Mouse (Mus musculus) cerebellum, postnatal 25 days (tissue): ENCODE data around the gene Otop1.

Source experiments
- DNase-seq, 2 experiments: peaks; one replicate each; pipeline ENCODE4 v3.0.0; 2021; ENCODE audit warnings: mixed read lengths in 2 of 2

The Otop1 gene

DNA sequence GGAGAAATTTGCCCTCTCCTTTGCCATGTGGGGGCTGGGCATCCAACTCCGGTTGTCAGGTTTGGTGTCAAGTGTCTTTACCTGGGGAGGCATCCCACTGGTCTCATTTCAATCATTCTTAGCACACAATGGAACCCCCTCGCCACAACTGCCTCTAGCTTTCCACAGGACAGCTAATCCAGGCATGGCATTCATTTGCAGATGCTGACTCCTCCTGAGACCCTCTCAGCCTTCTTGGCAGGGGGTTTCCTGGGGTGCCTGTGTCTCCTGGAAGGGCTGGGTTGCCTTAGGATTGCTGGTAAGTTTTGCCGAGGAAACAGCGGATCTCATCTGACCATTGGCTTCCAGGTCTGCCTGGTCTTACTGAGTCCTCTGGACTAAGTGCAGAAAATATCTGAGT is at the start of gene Otop1:
Otop1 (plus strand) TSS at position 202 of the 400 bp plus-strand sequence.
- no peak for DNase-seq

DNA sequence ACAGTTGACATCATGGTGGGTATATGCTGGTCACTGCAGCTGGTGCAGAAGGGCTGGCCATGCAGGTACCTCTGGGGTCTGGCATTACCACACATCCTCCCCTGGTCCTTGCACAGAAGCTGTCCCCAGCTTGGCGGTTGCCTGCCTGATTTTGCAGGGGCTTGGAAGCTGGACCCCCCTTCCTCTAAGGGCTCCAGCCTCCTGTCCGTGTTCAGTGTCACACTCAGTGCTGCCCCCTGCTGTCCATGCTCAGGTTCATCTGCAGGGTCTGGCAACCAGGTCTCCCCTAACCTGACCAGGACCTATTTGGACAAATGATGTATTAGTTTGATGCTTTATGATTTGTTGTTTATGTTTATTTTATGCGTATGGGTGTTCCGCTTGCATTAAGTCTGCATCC is 40.4 kb upstream of the Otop1 start:
- DNase-seq, result peak; percentile 55 to 68

DNA sequence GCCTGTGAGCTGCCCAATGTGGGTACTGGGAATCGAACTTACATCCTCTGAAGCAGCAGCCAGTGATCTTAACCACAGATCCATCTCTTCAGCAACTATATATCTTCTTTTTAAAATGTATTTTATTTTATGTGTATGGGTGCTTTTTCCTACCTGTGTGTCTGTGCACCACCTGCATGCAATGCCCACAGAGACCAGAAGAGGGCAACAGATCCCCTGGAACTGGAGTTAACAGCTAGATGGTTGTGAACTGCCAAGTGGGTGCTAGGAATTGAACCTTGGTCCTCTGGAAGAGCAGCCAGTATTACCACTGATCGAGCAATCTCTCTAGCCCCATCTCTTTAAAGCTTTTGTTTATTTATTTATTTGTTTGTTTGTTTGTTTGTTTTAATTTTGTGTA is 39.1 kb upstream of the Otop1 start:
- DNase-seq, result no peak

DNA sequence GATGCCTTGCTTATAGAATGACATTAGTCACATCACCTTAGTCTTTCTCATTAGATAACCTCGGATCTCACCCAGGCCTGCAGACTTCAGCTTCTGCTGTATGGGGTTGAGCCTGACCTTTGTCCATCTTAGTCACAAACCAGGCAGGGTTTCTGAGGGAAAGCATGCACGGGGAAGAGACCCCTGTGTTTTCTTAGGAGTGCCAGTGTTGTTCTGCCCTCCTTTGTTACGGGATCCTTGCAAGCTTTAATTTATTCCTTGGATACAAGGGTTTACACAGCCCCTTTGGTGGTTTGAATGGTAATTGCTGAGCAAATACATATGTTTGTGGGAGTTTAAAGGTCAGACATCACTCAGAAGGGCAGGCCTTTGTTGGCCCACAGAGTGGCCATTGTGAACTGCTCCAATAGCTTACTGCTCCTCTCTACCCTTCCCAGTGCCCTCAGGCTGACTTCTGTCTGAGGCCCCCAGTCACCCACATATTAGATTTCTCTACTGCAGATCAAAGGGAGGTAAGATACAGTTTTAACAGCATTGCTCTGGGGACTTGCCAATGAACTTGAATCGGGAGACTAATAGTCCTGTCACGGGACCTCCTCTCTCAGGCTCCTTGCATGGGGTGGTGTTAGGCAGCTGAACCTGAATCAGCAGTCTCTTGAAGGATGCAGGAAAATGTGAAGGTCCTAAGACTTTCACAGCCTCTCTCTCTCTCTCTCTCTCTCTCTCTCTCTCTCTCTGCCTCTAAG is 34.9 kb upstream of the Otop1 start:
- DNase-seq, result no peak

DNA sequence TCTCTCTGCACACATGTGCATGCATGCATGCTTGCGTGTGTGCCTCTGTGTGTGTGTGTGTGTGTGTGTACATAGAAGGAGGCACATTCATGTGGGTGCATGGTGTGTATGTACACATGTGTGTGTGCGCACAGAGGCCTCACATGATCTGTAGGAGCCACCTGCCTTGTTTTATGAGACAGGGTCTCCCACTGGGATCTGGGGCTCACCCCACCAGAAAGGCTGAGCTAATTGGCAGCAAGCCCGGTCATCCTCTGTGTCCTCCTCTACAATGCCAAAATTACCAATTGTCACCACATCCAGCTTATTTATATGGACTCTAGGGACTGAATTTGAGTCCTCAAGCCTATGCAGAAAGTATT is 34.3 kb upstream of the Otop1 start:
- peak in 1 of 2 experiments; percentile 46 for DNase-seq

DNA sequence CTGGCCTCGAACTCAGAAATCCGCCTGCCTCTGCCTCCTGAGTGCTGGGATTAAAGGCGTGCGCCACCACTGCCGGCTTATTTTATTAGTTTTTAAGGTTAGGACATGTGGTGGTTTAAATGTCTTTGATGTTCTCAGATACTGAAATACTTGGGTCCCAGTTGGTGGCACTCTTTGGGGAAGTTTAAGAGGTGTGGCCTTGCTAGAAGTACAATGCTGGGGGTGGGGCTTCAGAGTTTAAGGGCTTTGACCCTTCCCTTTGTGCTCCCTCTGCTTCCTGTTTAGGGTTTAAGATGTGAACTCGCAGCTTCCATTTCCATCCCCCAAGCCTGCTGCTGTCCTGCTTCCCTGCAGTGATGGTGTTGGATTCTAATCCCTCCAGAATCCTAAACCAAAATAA is 33.8 kb upstream of the Otop1 start:
- no peak for DNase-seq

DNA sequence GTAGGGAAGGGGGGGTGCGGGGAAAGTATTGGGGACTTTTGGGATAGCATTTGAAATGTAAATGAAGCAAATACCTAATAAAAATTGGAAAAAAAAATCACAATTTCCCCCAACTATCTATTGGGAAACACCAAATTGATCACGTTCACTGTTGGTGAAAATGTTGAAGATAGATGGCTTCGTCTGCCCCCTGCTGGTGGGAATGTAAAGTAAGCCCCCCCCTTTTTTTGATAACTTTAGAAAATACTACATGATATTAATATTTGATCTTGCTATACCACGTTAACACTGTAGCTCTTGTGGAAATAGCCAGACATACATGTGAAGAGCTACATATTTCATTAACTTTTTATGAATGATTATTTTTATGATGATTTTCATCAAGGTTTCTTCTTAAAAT is 20.6 kb upstream of the Otop1 start:
- DNase-seq, result no peak

DNA sequence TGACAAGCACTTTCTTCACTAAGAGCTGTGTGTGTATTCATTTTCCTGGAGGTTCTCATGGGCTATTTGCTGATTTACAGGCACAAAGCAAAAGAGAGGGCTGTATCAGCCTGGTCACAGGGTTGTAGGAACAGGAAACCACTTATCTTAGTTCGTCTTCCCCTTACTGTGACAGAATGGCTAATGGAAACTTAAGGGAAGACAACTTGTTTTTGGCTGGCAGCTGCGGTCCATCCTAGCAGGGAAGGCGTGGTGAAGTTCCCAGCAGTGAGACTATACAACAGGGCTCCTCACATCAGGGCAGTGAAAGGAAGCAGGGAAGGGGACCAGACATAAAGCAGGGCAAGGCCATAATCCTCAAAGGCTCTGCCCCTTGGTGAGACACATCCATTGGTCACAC is 20.1 kb upstream of the Otop1 start:
- no peak for DNase-seq

DNA sequence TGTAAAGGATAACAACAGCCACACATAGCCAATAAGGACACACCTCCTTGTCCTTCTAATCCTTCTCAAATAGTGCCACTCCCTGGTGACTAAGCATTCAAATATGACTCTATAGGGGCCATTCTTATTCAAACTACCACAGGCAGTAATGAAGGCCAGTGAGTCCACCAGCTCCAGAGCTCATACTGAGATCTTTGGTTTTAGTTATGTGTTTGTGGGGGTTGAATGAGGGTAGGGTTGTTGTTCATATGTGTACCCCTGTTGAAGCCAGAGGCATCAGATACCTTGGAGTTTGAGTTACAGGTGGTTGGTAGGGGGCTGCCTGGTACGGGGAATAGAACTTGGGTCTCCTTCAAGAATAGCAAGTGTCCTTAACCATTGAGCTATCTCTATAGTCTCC is 19.2 kb upstream of the Otop1 start:
- no peak for DNase-seq

DNA sequence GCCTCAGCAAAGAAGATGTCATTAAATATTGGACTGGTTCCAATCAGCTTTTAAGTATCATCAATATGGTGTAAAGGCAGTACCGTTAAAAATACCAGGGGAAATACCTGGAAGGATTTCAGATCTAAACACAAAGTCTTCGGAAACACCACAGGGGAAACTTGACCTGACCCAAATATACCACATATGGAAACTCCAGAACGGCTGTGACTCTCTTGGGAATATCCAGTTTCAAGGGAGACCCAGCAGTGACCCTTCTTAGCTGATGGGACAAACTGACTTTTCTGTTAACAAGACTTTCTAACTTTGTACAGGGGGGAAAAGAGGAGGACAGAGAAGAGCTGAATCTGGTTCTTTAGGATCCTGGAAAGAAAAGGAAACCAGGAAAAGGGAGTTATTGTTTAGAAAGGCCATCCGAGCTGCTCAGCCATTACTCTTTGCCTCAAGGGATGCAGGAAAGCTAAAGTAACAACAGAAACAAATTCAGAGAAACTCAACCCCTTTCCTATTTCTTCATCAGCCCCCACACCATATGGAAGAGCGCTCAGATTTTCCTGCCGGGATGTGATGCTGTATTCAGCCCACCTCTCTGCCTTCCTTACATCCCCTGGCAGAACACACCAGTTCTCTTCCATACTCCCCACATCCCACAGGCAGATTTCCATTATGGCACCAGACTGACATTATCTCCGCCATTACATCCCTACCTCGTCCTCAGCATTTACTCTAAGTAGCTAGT is 17.6 kb upstream of the Otop1 start:
- DNase-seq, result no peak

DNA sequence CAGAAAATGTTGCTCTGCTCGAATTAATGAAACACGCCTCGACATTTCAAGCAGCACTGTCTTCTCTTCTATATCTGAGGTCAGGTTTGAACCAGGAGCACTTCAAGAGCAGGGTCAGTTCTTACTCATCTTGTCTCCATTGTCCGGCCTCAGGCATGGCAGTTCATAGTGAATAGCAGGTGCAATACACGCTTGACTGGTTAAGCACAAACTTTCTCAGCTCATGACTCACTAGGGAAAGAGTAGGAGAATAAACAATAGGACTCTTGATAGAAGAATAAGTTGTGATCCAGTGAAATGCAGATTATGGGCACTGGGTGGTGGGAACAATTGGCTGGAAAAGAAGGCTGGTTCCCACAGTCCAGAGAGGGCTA is 17.0 kb upstream of the Otop1 start:
- DNase-seq, result no peak

DNA sequence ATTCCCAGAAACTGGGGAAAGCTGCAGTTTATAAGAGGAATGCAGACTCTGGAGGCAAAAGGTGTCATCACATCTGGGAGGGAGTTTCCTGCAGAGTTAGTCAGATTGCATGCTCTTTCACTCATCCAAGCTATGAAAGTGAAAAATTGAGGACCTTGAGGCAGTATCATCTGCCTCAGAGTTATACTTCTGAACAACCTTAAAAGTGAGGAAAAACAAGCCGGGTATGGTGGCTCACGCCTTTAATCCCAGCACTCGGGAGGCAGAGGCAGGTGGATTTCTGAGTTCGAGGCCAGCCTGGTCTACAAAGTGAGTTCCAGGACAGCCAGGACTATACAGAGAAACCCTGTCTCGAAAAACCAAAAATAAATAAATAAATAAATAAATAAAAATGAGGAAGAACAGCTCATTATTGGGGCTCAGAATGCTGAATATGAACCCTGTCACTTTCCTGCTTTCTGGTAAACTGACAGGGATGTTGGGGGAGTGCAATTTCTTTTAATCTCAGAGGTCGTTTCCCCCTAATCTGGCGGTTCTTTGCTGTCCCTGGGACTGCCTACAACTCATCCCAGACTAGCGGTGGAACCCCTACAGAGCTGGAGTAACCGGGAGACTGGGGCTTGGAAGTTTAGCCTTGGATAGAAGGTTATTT is 16.2 kb upstream of the Otop1 start:
- DNase-seq, result no peak

DNA sequence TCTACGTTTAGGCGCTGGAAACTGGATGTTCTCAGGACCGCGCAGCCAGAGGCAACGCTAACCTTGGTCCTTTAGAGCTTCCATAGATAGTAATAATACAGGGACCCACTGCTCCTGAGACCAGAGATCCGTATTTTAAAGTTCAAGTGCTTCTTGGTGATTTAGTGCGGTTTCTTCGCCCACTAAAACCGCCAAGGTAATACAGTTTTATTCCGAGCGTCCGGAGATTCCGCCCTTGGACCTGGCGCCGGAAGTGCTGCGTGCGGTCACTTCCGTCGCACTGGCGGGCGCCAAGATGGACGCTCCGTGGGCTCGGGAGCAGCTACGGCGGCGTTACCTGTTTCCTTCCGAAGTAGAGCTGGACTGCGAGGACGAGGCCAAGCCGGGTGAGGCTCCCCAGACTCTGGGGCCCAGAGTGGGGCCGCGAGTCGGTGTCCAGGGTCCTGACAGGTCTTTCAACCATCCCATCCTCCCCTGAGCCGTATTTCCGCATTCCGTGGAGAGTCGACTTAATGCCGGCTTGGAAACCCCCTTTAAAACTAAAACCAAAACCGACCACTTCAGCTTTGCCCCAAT is 15.6 kb upstream of the Otop1 start, which contains the start of gene Tmem128:
Tmem128 (plus strand) TSS at position 79 of the 576 bp plus-strand sequence.
- peak; percentile 82 to 85 for DNase-seq

DNA sequence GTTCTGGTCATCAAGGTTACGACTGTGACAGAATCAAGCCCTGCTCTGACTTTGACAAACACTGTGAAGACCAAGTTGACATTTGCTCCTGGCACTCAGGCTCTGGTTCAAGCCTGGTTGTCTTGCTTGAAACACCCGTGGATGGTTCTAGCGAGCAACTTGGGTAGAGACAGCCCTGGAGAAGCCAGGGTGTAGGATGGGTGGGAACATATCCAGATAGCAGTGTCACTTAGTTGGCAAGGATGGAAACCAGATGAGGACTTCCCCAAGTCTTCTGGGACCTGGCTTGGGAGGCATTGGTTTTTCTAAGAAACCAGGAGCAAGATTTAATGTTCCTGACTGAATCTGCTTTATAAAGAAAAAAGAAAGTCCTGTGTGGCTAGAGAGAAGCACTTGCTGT is 4.8 kb upstream of the Otop1 start:
- DNase-seq, result no peak

DNA sequence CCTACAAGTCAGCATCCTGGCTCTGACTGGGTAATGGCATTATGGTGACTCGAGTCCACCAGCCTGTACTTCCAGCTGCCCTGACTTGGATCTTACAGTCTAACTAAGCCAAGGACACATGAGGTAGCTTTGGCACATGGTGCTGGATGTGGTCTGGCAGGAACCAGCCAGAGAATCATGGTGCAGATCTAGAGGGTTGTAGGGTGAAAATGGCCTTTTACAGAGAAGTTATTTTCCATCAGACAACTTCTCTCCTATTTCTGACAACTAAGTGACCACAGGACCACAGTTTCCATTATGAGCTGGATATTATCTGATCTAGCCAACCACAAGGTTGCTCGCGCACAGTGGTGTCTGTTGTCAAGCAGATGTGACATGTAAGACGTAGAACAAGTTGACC is 1.9 kb upstream of the Otop1 start:
- DNase-seq, result no peak

DNA sequence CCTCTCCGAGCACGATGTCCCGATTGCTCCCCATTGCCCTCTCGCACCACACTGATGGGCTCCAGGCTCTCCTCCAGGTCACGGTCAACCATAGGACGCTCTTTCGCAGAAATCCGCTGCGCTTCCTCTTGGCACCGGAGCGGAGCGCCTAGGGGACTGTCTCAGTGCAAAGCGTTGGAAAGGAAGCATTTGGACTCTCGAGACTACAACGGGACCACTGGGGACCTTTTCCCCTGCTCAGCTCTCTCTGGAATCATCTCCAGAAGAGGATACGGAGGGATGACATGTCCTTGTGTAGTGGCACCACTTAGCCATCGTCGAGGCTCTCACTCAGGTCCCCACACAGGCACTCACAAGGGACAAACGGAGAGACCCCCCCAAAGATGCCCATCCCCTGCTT is 679 bp downstream of the Otop1 start:
- DNase-seq, result no peak

DNA sequence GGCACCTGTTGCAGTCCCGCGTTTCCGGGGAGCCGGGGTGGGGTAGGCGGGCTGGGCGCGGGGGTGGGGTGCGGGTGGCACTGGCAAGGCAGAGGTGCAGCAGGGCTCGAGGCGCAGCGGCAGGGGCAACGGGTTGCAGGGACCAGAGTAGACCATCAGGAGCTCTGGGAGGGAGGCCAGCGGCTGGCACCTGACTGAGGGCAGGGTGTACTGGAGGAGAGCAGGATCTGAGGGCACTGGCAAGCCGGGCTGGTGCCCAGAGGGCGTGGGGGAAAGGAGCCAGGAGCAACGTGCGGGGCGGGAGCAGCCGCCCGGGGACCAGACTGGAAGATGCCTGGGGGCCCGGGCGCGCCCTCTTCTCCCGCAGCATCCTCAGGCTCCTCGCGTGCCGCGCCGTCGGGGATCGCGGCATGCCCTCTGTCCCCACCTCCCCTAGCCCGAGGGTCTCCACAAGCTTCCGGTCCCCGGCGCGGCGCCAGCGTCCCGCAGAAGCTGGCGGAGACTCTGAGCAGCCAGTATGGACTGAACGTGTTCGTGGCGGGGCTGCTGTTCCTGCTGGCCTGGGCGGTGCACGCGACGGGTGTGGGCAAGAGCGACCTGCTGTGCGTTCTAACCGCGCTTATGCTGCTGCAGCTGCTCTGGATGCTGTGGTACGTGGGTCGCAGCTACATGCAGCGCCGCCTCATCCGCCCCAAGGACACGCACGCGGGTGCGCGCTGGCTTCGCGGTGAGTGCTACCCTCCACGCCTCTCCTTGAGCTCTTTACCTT is 1.5 kb downstream of the Otop1 start:
- DNase-seq, result no peak

DNA sequence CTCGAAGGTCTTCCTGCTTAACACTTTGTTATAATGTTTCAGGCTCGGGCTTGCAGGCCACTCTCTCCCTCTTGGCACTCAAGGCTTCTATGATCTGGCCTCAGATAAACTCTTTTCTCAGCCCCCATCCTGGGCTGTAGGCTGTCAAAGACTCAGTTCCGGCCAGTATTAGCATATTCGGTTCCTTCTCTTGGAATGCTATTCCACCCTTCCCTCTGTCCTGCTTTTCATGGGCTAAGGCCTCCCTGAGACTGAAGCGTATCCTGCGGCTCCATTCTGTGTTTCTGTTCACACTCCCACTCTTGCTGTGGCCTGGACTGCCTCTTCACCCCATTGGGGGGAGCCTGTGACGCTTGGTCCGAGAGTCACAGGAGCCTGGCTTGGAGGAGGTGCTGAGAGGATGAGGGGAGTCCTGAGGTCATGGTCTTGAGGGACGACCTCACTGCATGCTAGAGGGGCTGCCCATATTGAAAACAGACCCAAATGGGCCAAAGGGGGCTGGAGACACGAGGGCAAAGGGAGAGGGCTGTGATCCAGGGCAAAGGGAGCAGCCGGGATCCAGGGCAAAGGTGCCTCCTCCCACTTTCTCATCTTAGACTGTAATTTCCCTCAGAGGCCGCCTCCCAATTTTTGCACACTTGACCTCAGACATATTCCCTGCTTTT is 2.3 kb downstream of the Otop1 start:
- DNase-seq, result no peak

DNA sequence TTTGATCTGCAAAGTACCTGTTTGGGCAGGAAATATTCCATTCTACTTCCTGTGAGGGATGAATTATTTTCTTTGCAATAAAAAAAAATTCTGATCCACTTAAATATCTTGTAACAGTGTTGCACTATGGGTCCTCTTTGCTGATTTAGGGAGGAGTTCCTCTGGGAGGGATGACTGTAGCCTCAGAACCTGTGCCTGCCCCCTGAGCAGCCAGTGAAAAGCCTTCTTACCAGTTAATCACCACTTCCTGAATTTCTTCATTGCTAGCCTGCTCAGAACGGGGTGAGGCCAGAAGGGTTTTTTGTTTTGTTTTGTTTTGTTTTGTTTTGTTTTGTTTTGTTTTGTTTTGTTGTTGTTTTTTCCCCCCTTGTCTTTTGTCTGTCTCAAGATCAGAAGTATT is 4.3 kb downstream of the Otop1 start:
- no peak for DNase-seq

DNA sequence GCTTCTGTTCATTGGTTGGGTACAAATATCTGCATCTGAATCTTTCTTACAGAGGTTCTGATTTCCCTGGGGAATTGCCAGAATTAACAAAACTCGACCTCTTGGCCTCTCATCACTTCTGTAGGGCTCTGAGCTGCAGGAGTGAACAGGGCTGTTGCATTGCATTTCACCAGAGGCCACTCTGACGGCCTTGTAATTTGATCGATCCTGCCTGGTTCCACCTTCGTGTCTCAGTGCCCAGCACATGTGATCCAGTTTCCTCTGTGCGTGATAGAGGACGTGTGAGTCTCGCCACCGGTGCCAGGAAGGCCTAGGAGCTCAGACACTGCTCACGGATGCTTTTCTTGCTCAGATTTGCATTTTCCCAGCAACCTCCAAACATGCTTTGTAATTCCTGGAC is 10.0 kb downstream of the Otop1 start:
- DNase-seq, result no peak

DNA sequence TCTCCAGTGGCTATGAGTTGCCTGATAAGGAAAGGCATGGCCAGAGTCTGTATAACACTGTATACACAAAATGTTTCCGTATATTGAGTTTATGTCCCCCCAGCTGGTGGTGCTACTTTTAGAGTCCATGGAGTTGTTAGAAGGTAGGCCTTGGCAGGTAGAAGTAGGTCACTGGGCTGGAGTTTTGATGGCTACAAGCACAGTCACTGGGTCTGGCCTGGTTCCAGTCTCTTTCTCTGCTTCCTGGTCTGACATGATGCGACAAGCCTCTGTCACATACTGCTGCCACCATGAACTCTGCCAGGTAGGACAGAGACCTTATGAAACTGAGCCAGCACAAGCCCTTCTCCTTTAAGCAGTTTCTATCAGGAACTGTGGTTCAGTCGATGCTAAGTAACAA is 12.7 kb downstream of the Otop1 start:
- DNase-seq, result no peak

DNA sequence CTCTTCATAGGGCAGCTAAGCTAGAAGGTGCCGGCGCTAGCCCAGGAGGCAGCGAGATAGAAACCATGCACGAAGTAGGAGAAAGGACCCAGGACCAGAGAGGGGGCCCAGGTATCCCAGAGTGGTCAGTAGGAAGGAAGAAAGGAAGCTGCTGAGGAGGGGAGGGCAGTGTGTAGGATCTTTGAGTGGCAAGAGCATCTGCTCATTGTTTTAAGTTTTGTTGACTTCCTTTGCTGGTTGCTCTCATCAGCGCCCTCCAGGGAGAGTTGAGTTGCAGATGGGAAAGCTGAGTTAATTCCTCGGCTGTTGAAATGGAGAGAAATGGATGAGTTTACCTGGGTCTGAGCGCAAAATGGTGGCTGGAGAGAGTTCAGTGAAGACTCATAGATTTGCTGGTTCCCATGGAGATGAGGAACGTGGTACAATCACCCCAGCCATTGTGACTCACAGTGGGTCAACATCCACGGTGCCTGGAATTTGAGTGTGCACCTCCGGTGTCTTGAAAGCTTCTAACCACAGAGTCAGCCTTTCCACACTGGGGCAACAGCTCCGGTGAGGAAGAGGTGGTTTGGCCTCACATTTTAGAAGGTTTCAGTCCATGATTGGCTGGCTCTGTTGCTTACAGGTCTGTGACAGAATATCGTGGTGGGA is 26.1 kb downstream of the Otop1 start:
- no peak for DNase-seq
